In genomic region chr4:47681141-47681540, GRCm38 (mm10) we compare ENCODE assay signal across 20 mouse cellular contexts.
DNase-seq lines count a peak whose midpoint lies in the region; TF ChIP-seq lines count a peak whose summit lies in the region.
"Had no signal": no experiment of that assay in that cellular context is flagged by ENCODE, and none has a peak within 500 bp of the region (broad histone marks: within the 10 kb centered on the region; RNA-seq: fewer than 3 reads in every experiment).

No protein-coding gene starts in this region.

- peak; percentile 58 for DNase-seq in gastrocnemius, adult 2 months
- no peak for DNase-seq in gastrocnemius, postnatal 36 days
- peak; percentile 51 for DNase-seq in gastrocnemius, postnatal 25 days
- DNase-seq in gastrocnemius, postnatal 10 days = no peak
- no peak for DNase-seq in right cerebral cortex, postnatal 10 days (ENCODE audit: low spot score in 2 of 2)
- DNase-seq: adrenal gland, adult 2 months; adrenal gland, postnatal 10 days; adrenal gland, postnatal 25 days; cerebellum, adult 11 months; cerebellum, adult 18-20 months; cerebellum, adult 8-10 months; cerebellum, adult 9-11 months; cerebellum, postnatal 14 days; cerebellum, postnatal 36 days; embryo, embryonic 11 days had no signal

- H3K4me3 ChIP-seq in gastrocnemius, adult 2 months = no peak overlapping the region
- H3K4me3 ChIP-seq: embryonic facial prominence, embryonic 13.5 days; embryonic facial prominence, embryonic 15.5 days; erythroblast, embryonic 14.5 days; forebrain, embryonic 10.5 days; forebrain, embryonic 12.5 days had no signal

- no peak for TF ChIP-seq CTCF in gastrocnemius, adult 2 months (IDR thresholded peaks at IDR 0.05)

- intact Hi-C loops in gastrocnemius, adult 2 months (cut with DNase I) = no loop called here
- intact Hi-C loops in gastrocnemius, postnatal 36 days (cut with DNase I) = no loop called here

- peak overlapping the region; percentile 82 for H3K27ac ChIP-seq in gastrocnemius, adult 2 months
- H3K27ac ChIP-seq: embryonic facial prominence, embryonic 13.5 days; embryonic facial prominence, embryonic 15.5 days; forebrain, embryonic 10.5 days; forebrain, embryonic 12.5 days had no signal

Comparison
In these comparisons a context has a peak if more than half of its experiments do, and no peak if none do; other contexts are left out.
1. DNase-seq: peak in gastrocnemius, adult 2 months (single experiment) and gastrocnemius, postnatal 25 days (single experiment); none in gastrocnemius, postnatal 36 days (0 of 2), gastrocnemius, postnatal 10 days (single experiment) and right cerebral cortex, postnatal 10 days (0 of 2).